Mouse (Mus musculus) liver, postnatal 0 days (tissue): ENCODE data around the gene Dhx16. TPM values are rescaled to one million over a fixed set of nuclear protein-coding genes. Genes with fewer than 3 reads are reported as not detected.

Experiments used
- ATAC-seq: fragments of 200-750 bp; cut with Nextera tagmentation; 2 replicates; pipeline ENCODE4 v1.8.0; 2017; ENCODE audit warnings: mild to moderate bottlenecking, moderate library complexity
- DNase-seq: peaks from one replicate; pipeline ENCODE4 v3.0.0-alpha.2; 2016
- H3K27ac ChIP-seq: fragments of 300-500 bp; sonication (generic); 2 replicates; pipeline ENCODE4 v1.5.1; 2014; ENCODE audit warnings: antibody characterized with exemption, moderate library complexity, mild to moderate bottlenecking, low read depth
- H3K27me3 ChIP-seq: fragments of 300-500 bp; sonication (generic); 2 replicates; pipeline ENCODE4 v1.6.1; 2014; ENCODE audit warnings: low read length, control low read depth, mixed read lengths; ENCODE audit not compliant: insufficient read depth
- H3K36me3 ChIP-seq: fragments of 300-500 bp; sonication (generic); replicated peaks from 2 replicates; pipeline ENCODE4 v1.6.1; 2014; ENCODE audit warnings: mild to moderate bottlenecking, control low read depth, low read length, moderate library complexity, mixed read lengths; ENCODE audit not compliant: insufficient read depth
- H3K4me1 ChIP-seq: fragments of 300-500 bp; sonication (generic); 2 replicates; pipeline ENCODE4 v1.6.1; 2014; ENCODE audit warnings: antibody characterized with exemption, mild to moderate bottlenecking, control low read depth; ENCODE audit not compliant: insufficient read depth
- H3K4me2 ChIP-seq: fragments of 300-500 bp; sonication (generic); 2 replicates; pipeline ENCODE4 v1.6.1; 2014; ENCODE audit warnings: low read depth, mild to moderate bottlenecking, low read length, moderate library complexity, mixed read lengths
- H3K4me3 ChIP-seq: fragments of 300-500 bp; sonication (generic); 2 replicates; pipeline ENCODE4 v1.5.1; 2014; ENCODE audit warnings: low read depth, low read length
- H3K9ac ChIP-seq: fragments of 300-500 bp; sonication (generic); replicated peaks from 2 replicates; pipeline ENCODE4 v1.6.1; 2014; ENCODE audit warnings: mild to moderate bottlenecking, moderate library complexity
- H3K9me3 ChIP-seq: fragments of 300-500 bp; sonication (generic); 2 replicates; pipeline ENCODE4 v1.6.1; 2016; ENCODE audit warnings: mild to moderate bottlenecking, control low read depth, low read length, mixed read lengths
- CTCF ChIP-seq: sonication (generic); IDR thresholded peaks from 2 replicates; pipeline ENCODE4 v1.5.1; 2016; ENCODE audit warnings: antibody characterized with exemption, low read depth
- EP300 ChIP-seq: IDR thresholded peaks from 2 replicates; pipeline ENCODE4 v1.6.1; 2016; ENCODE audit warnings: antibody characterized with exemption, low read depth, mild to moderate bottlenecking
- WGBS: fragments of 180-500 bp; shearing (Covaris S2); extraction: QIAGEN DNeasy Blood & Tissue Kit; methylation state at CpG from one replicate; pipeline ENCODE4 v1.1.7; 2014; ENCODE audit not compliant: insufficient replicate concordance; 5-methylcytosine and 5-hydroxymethylcytosine counted together
- microRNA counts: library from miRNA; unstranded; fragments of <30 nt; microRNA quantifications from one replicate; lab custom pipeline; 2015
- microRNA-seq: library from miRNA; unstranded; fragments of <30 nt; microRNA quantifications from one replicate; pipeline ENCODE4, GENCODE M21; 2016
- polyA plus RNA-seq: library from polyadenylated mRNA; unstranded; fragments of >200 nt; fragmentation: Nextera tagmentation; extraction: Ambion mirVana; gene quantifications from 2 replicates; pipeline ENCODE4 v1.2.1, GENCODE M21; 2015

Dhx16 gene
- polyA plus RNA-seq, 1 experiment from 2014 or later = 15.6 TPM

GRCm38 (mm10) chr17:35937700-35938348 is 58.2 kb downstream of the Dhx16 start:
- H3K4me2 ChIP-seq = no peak overlapping the region
- H3K27me3 ChIP-seq = no peaks in the 10 kb centered on the region
- H3K27ac ChIP-seq = no peak overlapping the region
- WGBS = 21% methylated on average over 2 of the region's 2 CpGs
- H3K4me1 ChIP-seq = no peaks in the 10 kb centered on the region
- no peaks in the 10 kb centered on the region for H3K9me3 ChIP-seq
- DNase-seq = peak; percentile 55
- no peaks in the 10 kb centered on the region for H3K36me3 ChIP-seq
- H3K4me3 ChIP-seq = no peak overlapping the region
- peak; percentile 92 for TF ChIP-seq CTCF
- TF ChIP-seq EP300 = no peak
- H3K9ac ChIP-seq = no peak overlapping the region
- peak; percentile 64 for ATAC-seq

GRCm38 (mm10) chr17:35939108-35939507 is 59.5 kb downstream of the Dhx16 start:
- DNase-seq = no peak
- no peak overlapping the region for H3K4me2 ChIP-seq
- TF ChIP-seq CTCF (no peak), EP300 (no peak)
- H3K9ac ChIP-seq = no peak overlapping the region
- no peaks in the 10 kb centered on the region for H3K9me3 ChIP-seq
- ATAC-seq = no peak
- no peaks in the 10 kb centered on the region for H3K36me3 ChIP-seq
- 59% methylated on average over 2 of the region's 2 CpGs for WGBS
- no peak overlapping the region for H3K4me3 ChIP-seq
- no peaks in the 10 kb centered on the region for H3K27me3 ChIP-seq
- no peaks in the 10 kb centered on the region for H3K4me1 ChIP-seq
- no peak overlapping the region for H3K27ac ChIP-seq

GRCm38 (mm10) chr17:35939941-35940340 is 60.3 kb downstream of the Dhx16 start:
- Histone ChIP-seq H3K36me3 (no peaks in the 10 kb centered on the region), H3K4me2 (no peak overlapping the region), H3K4me1 (no peaks in the 10 kb centered on the region), H3K9ac (no peak overlapping the region), H3K27me3 (no peaks in the 10 kb centered on the region), H3K27ac (no peak overlapping the region), H3K4me3 (no peak overlapping the region), H3K9me3 (no peaks in the 10 kb centered on the region)
- ATAC-seq = no peak
- 66% methylated on average over 1 of the region's 1 CpGs for WGBS
- no peak for DNase-seq
- TF ChIP-seq CTCF = no peak
- TF ChIP-seq EP300 = no peak

MicroRNA genes within 50 kb of the gene (microRNA counts, 519-probe panel; counts per million panel counts)
- microRNA mmu-miR-1894-3p (lab: Ali Mortazavi, UCI) (not detected), microRNA mmu-miR-1894-5p (lab: Ali Mortazavi, UCI) (not detected)

Small RNA genes lying within 50 kb of the gene (microRNA-seq; reads per million reads assigned to microRNA genes)
- gene Gm28033 = 2.8 reads per million
- gene Mir1894 = not detected

Other genes with a start within 250 kb of the Dhx16 start
- gene Mucl3, start 236.1 kb upstream of the Dhx16 start, polyA plus RNA-seq = not detected in 2 replicates
- 4.6 and 5.0 TPM in 2 replicates for gene Vars2, start 212.2 kb upstream of the Dhx16 start, polyA plus RNA-seq
- 14.1 and 15.2 TPM in 2 replicates for gene Gtf2h4, start 206.1 kb upstream of the Dhx16 start, polyA plus RNA-seq
- 2.2 and 2.3 TPM in 2 replicates for gene Ddr1, start 175.2 kb upstream of the Dhx16 start, polyA plus RNA-seq
- gene Ier3, start 58.1 kb upstream of the Dhx16 start, polyA plus RNA-seq = 15.4 and 18.6 TPM in 2 replicates
- gene Flot1, start 56.6 kb upstream of the Dhx16 start, polyA plus RNA-seq = 25.9 and 31.3 TPM in 2 replicates
- gene Tubb5, start 41.5 kb upstream of the Dhx16 start, polyA plus RNA-seq = 198 and 213 TPM in 2 replicates
- 2.5 and 3.3 TPM in 2 replicates for gene Mdc1, start 38.3 kb upstream of the Dhx16 start, polyA plus RNA-seq
- gene Nrm, start 18.5 kb upstream of the Dhx16 start, polyA plus RNA-seq = 15.5 and 15.8 TPM in 2 replicates
- 14.1 and 15.3 TPM in 2 replicates for gene Ppp1r18, start 14.2 kb upstream of the Dhx16 start, polyA plus RNA-seq
- 15.6 and 16.9 TPM in 2 replicates for gene 2310061I04Rik, start 17.6 kb downstream of the Dhx16 start, polyA plus RNA-seq
- 3.4 and 4.8 TPM in 2 replicates for gene Atat1, start 30.3 kb downstream of the Dhx16 start, polyA plus RNA-seq
- gene Mrps18b, start 36.6 kb downstream of the Dhx16 start, polyA plus RNA-seq = 81.2 and 82.4 TPM in 2 replicates
- gene Ppp1r10, start 36.6 kb downstream of the Dhx16 start, polyA plus RNA-seq = 10.0 and 15.9 TPM in 2 replicates
- gene Abcf1, start 89.9 kb downstream of the Dhx16 start, polyA plus RNA-seq = 37.8 and 47.7 TPM in 2 replicates
- gene Gnl1, start 100.0 kb downstream of the Dhx16 start, polyA plus RNA-seq = 9.5 and 10.8 TPM in 2 replicates
- gene Prr3, start 100.4 kb downstream of the Dhx16 start, polyA plus RNA-seq = 6.1 and 6.3 TPM in 2 replicates
- 4.6 and 5.4 TPM in 2 replicates for gene H2-T24, start 140.7 kb downstream of the Dhx16 start, polyA plus RNA-seq
- 113 and 120 TPM in 2 replicates for gene H2-T23, start 153.0 kb downstream of the Dhx16 start, polyA plus RNA-seq
- 16.2 and 17.1 TPM in 2 replicates for gene H2-T22, start 162.9 kb downstream of the Dhx16 start, polyA plus RNA-seq
- gene Gm6034, start 163.1 kb downstream of the Dhx16 start, polyA plus RNA-seq = not detected in 2 replicates
- 0.12 TPM in 1 of 2 replicates, not detected in the other for gene Gm11127, start 178.6 kb downstream of the Dhx16 start, polyA plus RNA-seq
- not detected in 2 replicates for gene Gm19684, start 241.9 kb downstream of the Dhx16 start, polyA plus RNA-seq
- gene Gm7030, start 249.6 kb downstream of the Dhx16 start, polyA plus RNA-seq = not detected in 2 replicates